Mouse (Mus musculus) thymus, adult 18-20 months (tissue): ENCODE measurements at regions not wholly inside any gene's neighbourhood (a gene's known extent, or its start where the extent isn't known, plus 50 kb on each side); places are given as distances from the start of the nearest gene placed in this dataset.

ENCODE experiments used
- DNase-seq, 2 experiments: peaks; one replicate each; pipeline ENCODE4 v3.0.0; 2022; ENCODE audit warnings: mixed read lengths in 2 of 2

- no peak for DNase-seq
These were observed 180.5 kb upstream of the Dlk1 start for GRCm38 (mm10) chr12:109272101-109272500.

GRCm38 (mm10) chr12:109314850-109315249 is 137.8 kb upstream of the Dlk1 start:
- DNase-seq: no peak

- DNase-seq: no peak
These were observed 126.6 kb upstream of the Dlk1 start for GRCm38 (mm10) chr12:109325986-109326385.

GRCm38 (mm10) chr12:109371327-109371726 is 81.3 kb upstream of the Dlk1 start:
- no peak for DNase-seq

GRCm38 (mm10) chr12:109385794-109386193 is 66.8 kb upstream of the Dlk1 start:
- no peak for DNase-seq

GRCm38 (mm10) chr12:109388791-109389190 is 63.8 kb upstream of the Dlk1 start:
- no peak for DNase-seq

GRCm38 (mm10) chr12:109390388-109390920 is 62.2 kb upstream of the Dlk1 start:
- no peak for DNase-seq

GRCm38 (mm10) chr12:109390978-109391377 is 61.6 kb upstream of the Dlk1 start:
- DNase-seq: no peak

GRCm38 (mm10) chr12:109393326-109393725 is 59.3 kb upstream of the Dlk1 start:
- DNase-seq: no peak

- DNase-seq: peak; percentile 25 to 28
These were observed 58.8 kb upstream of the Dlk1 start for GRCm38 (mm10) chr12:109393795-109394194.

GRCm38 (mm10) chr12:109394396-109394795 is 58.2 kb upstream of the Dlk1 start:
- DNase-seq: no peak

- DNase-seq: no peak
These were observed 56.0 kb upstream of the Dlk1 start for GRCm38 (mm10) chr12:109396614-109397013.

- DNase-seq: no peak
These were observed 55.2 kb upstream of the Dlk1 start for GRCm38 (mm10) chr12:109397175-109398058.

- no peak for DNase-seq
These were observed 54.1 kb upstream of the Dlk1 start for GRCm38 (mm10) chr12:109398473-109398872.

- DNase-seq: no peak
These were observed 53.7 kb upstream of the Dlk1 start for GRCm38 (mm10) chr12:109398951-109399350.

GRCm38 (mm10) chr12:109399591-109399990 is 53.0 kb upstream of the Dlk1 start:
- DNase-seq: no peak

- no peak for DNase-seq
These were observed 52.6 kb upstream of the Dlk1 start for GRCm38 (mm10) chr12:109400041-109400440.

GRCm38 (mm10) chr12:109400936-109401586 is 51.6 kb upstream of the Dlk1 start:
- no peak for DNase-seq

- no peak for DNase-seq
These were observed 50.9 kb upstream of the Dlk1 start for GRCm38 (mm10) chr12:109401696-109402095.

GRCm38 (mm10) chr12:109402226-109402625 is 50.4 kb upstream of the Dlk1 start:
- DNase-seq: no peak
